Mouse (Mus musculus): ENCODE measurements around the gene Bri3. TPM values are rescaled to one million over a fixed set of nuclear protein-coding genes. Genes with fewer than 3 reads are reported as not detected.

The Bri3 gene
- polyA plus RNA-seq, 1 experiment from 2014 or later, result 313 TPM

DNA sequence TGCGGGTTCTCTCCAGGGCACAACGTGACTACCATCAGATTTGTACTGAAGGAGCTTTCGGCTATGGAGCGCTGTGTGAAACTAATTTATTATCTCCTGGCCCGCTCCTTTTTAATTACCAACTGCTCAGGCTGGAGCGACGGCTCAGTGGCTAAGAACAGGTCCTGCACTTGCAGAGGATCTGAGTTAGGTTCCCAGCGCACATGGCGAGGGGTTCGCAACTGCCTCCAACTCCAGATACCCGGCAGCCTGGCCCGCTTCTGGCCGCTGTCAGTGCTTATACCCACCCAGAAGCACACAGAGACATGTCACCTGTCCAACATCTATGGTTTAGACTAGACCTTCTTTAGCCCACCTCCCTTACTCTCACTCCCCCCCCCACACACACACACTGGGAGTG, 35.7 kb downstream of the Bri3 start:
- H3K4me2 ChIP-seq (replicated peaks; ENCODE audit: low read depth), result no peak overlapping the region
- no peak for TF ChIP-seq CTCF (IDR thresholded peaks at IDR 0.05; ENCODE audit: low read depth)
- no peak for ATAC-seq
- H3K4me1 ChIP-seq (replicated peaks; ENCODE audit: control insufficient read depth, insufficient read depth, low read length), result peaks cover 8% of the 10 kb centered on the region; the same call in 1 of the 2 replicates
- no peak overlapping the region for H3K9ac ChIP-seq (ENCODE audit: low read depth, low read length)
- no peaks in the 10 kb centered on the region for H3K9me3 ChIP-seq (ENCODE audit: control insufficient read depth)
- peaks cover 68% of the 10 kb centered on the region for H3K36me3 ChIP-seq (ENCODE audit: control insufficient read depth, insufficient read depth)
- no peak overlapping the region for H3K27ac ChIP-seq (ENCODE audit: low read depth, low read length)
- 94% methylated on average over 13 of the region's 13 CpGs for WGBS
- no peak overlapping the region for H3K4me3 ChIP-seq (ENCODE audit: low read depth, low read length)
- H3K27me3 ChIP-seq (replicated peaks; ENCODE audit: control insufficient read depth, insufficient read depth, low read length), result no peaks in the 10 kb centered on the region

DNA sequence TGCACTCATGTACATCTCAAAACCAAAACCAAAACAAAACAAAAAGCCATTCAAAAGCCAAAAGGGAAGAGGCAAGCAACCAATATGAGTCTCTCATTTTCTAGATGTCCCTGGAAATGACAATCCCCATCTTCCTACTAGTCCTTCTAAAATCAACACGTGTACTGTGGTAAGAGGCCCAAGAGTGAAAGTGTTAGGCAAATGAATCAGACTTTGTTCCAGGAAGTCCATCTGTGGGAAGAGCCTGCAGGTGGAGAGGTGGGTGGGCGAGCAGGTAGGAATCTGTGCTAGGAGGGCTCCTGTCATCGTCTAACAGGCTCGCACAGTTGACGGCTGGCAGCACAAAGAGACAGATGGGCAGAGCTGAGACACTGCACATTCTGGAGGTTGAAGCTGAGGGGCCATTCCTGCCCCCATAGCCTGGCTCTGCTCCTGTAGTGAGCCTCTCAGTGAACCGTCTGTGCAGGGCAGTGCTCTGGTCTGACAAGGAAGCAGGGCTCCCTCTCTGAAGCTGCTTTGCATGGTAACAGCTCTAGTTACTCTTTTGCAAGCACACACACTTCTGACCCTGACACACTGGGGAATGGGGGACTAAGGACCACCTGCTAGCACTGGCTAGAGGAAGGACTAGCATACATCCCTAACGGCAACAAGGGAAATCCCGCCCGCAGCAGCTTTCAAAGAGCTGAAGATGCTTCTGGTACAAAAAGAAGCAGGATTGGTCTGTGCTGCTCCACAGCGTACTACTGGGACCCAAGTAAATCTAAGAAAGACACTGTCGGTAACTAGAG, 38.4 kb downstream of the Bri3 start:
- peaks cover 8% of the 10 kb centered on the region; the same call in 1 of the 2 replicates for H3K4me1 ChIP-seq (replicated peaks; ENCODE audit: control insufficient read depth, insufficient read depth, low read length)
- H3K4me2 ChIP-seq (replicated peaks; ENCODE audit: low read depth), result no peak overlapping the region
- no peaks in the 10 kb centered on the region for H3K9me3 ChIP-seq (ENCODE audit: control insufficient read depth)
- H3K9ac ChIP-seq (ENCODE audit: low read depth, low read length), result no peak overlapping the region
- 57% methylated on average over 11 of the region's 11 CpGs for WGBS
- ATAC-seq, result peak; percentile 64
- peaks cover 57% of the 10 kb centered on the region for H3K36me3 ChIP-seq (ENCODE audit: control insufficient read depth, insufficient read depth)
- H3K4me3 ChIP-seq (ENCODE audit: low read depth, low read length), result no peak overlapping the region
- H3K27me3 ChIP-seq (replicated peaks; ENCODE audit: control insufficient read depth, insufficient read depth, low read length), result no peaks in the 10 kb centered on the region
- peak overlapping the region; percentile 28 for H3K27ac ChIP-seq (ENCODE audit: low read depth, low read length)
- TF ChIP-seq CTCF (IDR thresholded peaks at IDR 0.05; ENCODE audit: low read depth), result no peak

DNA sequence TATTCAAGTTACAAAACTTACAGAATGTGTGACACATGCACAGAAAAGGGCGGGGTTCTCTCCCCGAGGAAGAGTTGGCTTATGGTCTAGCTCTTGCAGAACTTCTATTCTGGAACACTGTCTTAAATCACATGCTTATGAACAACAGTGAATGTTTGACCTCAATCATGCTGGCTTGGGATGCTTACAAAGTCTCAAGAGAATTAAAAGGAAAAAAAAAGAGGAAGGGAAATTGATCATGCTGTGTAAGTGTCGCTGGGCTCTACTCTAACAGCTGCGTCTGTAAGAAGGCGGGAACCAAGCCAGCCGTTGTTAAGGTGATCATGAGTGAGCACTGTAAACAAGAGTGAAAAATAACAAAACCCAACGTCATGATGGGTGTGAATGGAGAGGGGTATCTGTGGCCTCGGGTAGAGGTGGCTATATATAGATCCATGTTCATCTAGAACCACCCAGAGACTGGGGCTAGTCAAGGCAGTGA, 39.4 kb downstream of the Bri3 start:
- no peaks in the 10 kb centered on the region for H3K27me3 ChIP-seq (replicated peaks; ENCODE audit: control insufficient read depth, insufficient read depth, low read length)
- 49% methylated on average over 8 of the region's 8 CpGs for WGBS
- H3K9ac ChIP-seq (ENCODE audit: low read depth, low read length), result no peak overlapping the region
- H3K4me2 ChIP-seq (replicated peaks; ENCODE audit: low read depth), result no peak overlapping the region
- H3K36me3 ChIP-seq (ENCODE audit: control insufficient read depth, insufficient read depth), result peaks cover 50% of the 10 kb centered on the region
- H3K4me3 ChIP-seq (ENCODE audit: low read depth, low read length), result no peak overlapping the region
- ATAC-seq, result no peak
- H3K9me3 ChIP-seq (ENCODE audit: control insufficient read depth), result no peaks in the 10 kb centered on the region
- H3K27ac ChIP-seq (ENCODE audit: low read depth, low read length), result no peak overlapping the region
- TF ChIP-seq CTCF (IDR thresholded peaks at IDR 0.05; ENCODE audit: low read depth), result no peak
- peaks cover 8% of the 10 kb centered on the region; the same call in 1 of the 2 replicates for H3K4me1 ChIP-seq (replicated peaks; ENCODE audit: control insufficient read depth, insufficient read depth, low read length)

DNA sequence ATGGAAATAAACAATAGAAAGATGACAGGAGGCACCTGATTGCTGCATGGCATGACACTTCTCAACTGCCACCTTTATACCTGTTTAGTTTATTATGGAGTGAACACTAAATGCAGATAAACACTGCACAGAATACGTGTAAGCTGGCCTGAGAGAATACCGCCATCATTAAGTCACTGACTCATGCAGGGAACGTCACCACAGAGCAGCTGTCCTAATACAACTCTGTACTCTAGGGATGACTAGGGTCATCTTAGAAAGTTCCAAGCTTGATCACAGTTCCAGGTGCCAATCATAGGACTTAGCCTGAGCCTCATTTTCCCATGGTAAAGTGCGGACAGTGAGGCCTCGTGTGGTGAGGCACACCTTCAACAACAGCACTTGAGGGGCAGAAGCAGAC, 40.4 kb downstream of the Bri3 start:
- Histone ChIP-seq H3K4me1 (replicated peaks; ENCODE audit: control insufficient read depth, insufficient read depth, low read length) (peaks cover 8% of the 10 kb centered on the region; the same call in 1 of the 2 replicates), H3K27me3 (replicated peaks; ENCODE audit: control insufficient read depth, insufficient read depth, low read length) (no peaks in the 10 kb centered on the region), H3K4me3 (ENCODE audit: low read depth, low read length) (no peak overlapping the region), H3K9ac (ENCODE audit: low read depth, low read length) (no peak overlapping the region), H3K36me3 (ENCODE audit: control insufficient read depth, insufficient read depth) (peaks cover 43% of the 10 kb centered on the region), H3K4me2 (replicated peaks; ENCODE audit: low read depth) (no peak overlapping the region), H3K9me3 (ENCODE audit: control insufficient read depth) (no peaks in the 10 kb centered on the region), H3K27ac (ENCODE audit: low read depth, low read length) (no peak overlapping the region)
- WGBS, result 63% methylated on average over 5 of the region's 5 CpGs
- ATAC-seq, result peak; percentile 29; the same call in 1 of the 2 replicates
- TF ChIP-seq CTCF (IDR thresholded peaks at IDR 0.05; ENCODE audit: low read depth), result no peak

DNA sequence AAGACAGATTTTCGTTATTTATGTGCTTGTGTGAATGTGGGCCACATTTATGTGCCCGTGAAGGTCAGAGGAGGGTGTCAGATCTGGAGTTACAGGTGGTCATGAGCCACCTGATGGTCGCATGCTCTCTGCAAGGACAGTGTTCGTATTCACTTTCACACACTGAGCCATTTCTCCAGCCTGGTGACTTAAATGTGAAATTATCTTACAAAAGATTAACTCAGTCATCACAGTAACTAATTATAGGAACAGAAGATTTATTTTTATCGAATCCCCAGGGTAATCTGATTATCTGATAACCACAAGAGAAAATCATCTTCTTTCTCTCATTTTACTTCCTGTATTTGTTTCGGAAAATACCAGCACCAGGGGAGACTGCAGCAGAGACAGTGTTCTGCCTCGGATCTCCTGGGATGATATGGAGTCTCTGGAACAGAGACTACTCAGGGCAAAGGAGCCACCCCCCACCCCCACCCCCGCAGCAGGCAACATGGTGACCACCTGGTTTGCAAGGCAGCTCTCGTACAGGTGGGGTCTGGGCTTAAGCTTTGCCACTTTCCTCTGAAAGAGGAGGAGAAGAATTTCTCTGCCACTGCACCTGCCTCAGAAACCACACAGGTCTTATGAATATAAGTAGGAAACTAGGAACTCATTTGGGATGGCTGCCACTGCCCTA, 42.5 kb downstream of the Bri3 start:
- Histone ChIP-seq H3K36me3 (ENCODE audit: control insufficient read depth, insufficient read depth) (peaks cover 34% of the 10 kb centered on the region), H3K27me3 (replicated peaks; ENCODE audit: control insufficient read depth, insufficient read depth, low read length) (no peaks in the 10 kb centered on the region), H3K4me1 (replicated peaks; ENCODE audit: control insufficient read depth, insufficient read depth, low read length) (peaks cover 8% of the 10 kb centered on the region; the same call in 1 of the 2 replicates), H3K27ac (ENCODE audit: low read depth, low read length) (no peak overlapping the region), H3K9ac (ENCODE audit: low read depth, low read length) (no peak overlapping the region), H3K4me3 (ENCODE audit: low read depth, low read length) (no peak overlapping the region), H3K4me2 (replicated peaks; ENCODE audit: low read depth) (no peak overlapping the region), H3K9me3 (ENCODE audit: control insufficient read depth) (no peaks in the 10 kb centered on the region)
- no peak for TF ChIP-seq CTCF (IDR thresholded peaks at IDR 0.05; ENCODE audit: low read depth)
- WGBS, result 73% methylated on average over 9 of the region's 9 CpGs
- no peak for ATAC-seq

DNA sequence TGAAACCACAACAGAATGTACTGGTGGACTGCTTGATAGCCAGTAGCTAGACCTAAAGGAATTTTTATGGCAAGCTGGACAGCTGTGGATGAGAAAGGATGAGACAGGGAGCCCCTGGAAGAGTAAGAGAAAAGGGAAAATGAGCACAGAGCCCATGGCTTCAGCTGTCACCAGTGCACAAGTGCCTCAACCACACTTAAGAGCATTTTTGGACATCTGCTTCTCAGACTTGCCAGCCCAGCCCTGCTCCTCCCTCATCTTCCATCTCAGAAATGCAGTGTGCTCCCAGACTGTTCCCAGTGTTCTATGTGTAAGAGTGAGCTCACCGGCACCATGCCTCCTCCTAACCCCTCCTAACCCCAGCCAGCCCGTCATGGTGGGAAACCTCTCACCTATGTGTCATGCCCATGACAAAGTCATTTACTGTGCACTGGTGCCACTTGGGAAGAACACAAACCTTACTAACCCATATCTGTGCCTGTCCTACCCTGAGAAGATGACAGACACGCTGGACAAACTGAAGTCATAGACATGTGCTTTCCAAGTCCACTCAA, 43.1 kb downstream of the Bri3 start:
- peaks cover 28% of the 10 kb centered on the region for H3K36me3 ChIP-seq (ENCODE audit: control insufficient read depth, insufficient read depth)
- H3K27me3 ChIP-seq (replicated peaks; ENCODE audit: control insufficient read depth, insufficient read depth, low read length), result no peaks in the 10 kb centered on the region
- no peaks in the 10 kb centered on the region for H3K9me3 ChIP-seq (ENCODE audit: control insufficient read depth)
- no peak overlapping the region for H3K27ac ChIP-seq (ENCODE audit: low read depth, low read length)
- no peak overlapping the region for H3K9ac ChIP-seq (ENCODE audit: low read depth, low read length)
- WGBS, result 81% methylated on average over 3 of the region's 3 CpGs
- no peak overlapping the region for H3K4me2 ChIP-seq (replicated peaks; ENCODE audit: low read depth)
- ATAC-seq, result no peak
- peaks cover 8% of the 10 kb centered on the region; the same call in 1 of the 2 replicates for H3K4me1 ChIP-seq (replicated peaks; ENCODE audit: control insufficient read depth, insufficient read depth, low read length)
- TF ChIP-seq CTCF (IDR thresholded peaks at IDR 0.05; ENCODE audit: low read depth), result no peak
- no peak overlapping the region for H3K4me3 ChIP-seq (ENCODE audit: low read depth, low read length)

Measured in intestine, postnatal 0 days (tissue).